Mouse (Mus musculus): ENCODE measurements around the gene Aebp2. TPM values are rescaled to one million over a fixed set of nuclear protein-coding genes. Genes with fewer than 3 reads are reported as not detected.

The Aebp2 gene
- 134 TPM for polyA plus RNA-seq (2014; fragmentation: Illumina TruSeq; extraction: RNeasy Lipid Tissue Mini Kit (QIAGEN cat#74804); ENCODE audit: low read depth, low replicate concordance)

GRCm38 (mm10) chr6:140622391-140623225 is at the start of gene Aebp2:
Gene Aebp2, plus strand, starts transcription at chr6:140622663.

Other genes starting within 250 kb of the Aebp2 start
- gene Plekha5, start 198.6 kb upstream of the Aebp2 start, polyA plus RNA-seq (2014; fragmentation: Illumina TruSeq; extraction: RNeasy Lipid Tissue Mini Kit (QIAGEN cat#74804); ENCODE audit: low read depth, low replicate concordance), result 123 TPM
- gene Gm11077, start 106.6 kb downstream of the Aebp2 start, polyA plus RNA-seq (2014; fragmentation: Illumina TruSeq; extraction: RNeasy Lipid Tissue Mini Kit (QIAGEN cat#74804); ENCODE audit: low read depth, low replicate concordance), result not detected

Data from sigmoid colon, adult 10 weeks (tissue).